Mouse (Mus musculus): Measurements from ENCODE around the gene Fam89b.
"Not testable (repeated sequence)": the region's sequence is repeated elsewhere in the genome, so short reads cannot be mapped to it uniquely, and the experiment has no call there.

Fam89b gene

DNA sequence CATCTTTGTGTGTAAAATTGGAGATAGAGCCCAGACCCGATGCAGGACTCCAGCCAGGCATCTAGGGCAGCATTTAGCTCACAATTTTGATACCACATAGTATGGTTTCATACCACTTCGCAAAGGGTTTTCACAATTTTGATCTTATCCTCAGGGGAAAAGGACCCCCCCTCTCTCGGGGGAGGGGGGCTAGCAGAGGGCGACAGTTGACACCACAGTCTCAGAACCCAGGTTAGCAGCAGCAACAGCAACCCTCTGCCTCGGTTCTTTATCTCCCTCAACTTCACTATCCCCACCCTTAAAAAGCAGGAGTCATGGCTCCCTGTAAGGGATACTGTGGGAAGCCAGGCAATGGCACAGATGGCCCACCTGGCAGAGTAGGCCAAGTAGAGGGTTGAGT lies 16.2 kb downstream of the Fam89b start:
- no peak for DNase-seq (ENCODE audit: extremely low spot score, low spot score)

DNA sequence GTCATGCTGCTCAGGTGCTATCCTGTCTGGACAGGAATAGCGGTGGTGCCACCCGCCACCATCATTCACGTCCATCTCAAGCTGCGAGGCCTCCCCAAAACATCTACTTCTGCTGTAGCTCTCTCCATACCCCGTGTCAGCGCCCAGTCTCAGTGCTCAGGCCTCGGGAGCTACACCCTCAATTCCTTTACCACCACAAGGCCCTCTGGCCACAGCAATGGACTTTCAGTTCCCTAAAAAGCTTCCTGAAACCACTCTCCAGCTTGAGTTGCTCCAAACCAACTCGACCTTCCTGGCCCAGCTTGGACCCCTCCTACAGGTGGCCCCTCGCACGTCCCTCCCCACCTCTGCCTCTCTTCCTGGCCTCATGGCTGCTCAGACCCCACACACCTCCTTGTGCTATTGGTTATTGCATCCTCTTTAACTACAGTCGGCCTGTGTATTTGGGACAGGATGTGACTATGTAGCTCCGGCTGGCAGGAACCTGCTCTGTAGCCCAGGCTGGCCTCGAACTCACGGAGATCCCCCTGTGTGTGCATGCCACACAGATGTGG lies 17.5 kb downstream of the Fam89b start:
- DNase-seq (ENCODE audit: extremely low spot score, low spot score) = no peak

DNA sequence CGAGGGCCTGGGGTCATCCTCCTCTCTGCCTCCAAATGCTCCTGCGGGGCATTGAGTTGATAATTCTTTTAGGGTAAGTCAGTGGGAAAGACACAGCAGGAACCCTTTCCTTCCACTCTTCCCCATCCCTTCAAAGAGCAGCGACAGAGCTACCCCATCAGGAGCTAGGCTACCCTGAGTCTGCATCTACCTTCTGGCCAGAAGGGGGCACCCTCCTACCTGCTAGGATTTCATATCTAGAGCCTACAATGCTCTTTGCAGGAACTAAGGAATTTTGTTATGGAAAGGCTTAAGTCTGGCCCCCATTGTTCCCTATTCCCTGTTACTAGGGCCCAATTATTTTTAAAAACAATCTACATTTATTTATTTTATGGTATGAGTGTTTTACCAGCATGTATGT lies 18.2 kb downstream of the Fam89b start:
- peak; percentile 53 for DNase-seq (ENCODE audit: extremely low spot score, low spot score)

DNA sequence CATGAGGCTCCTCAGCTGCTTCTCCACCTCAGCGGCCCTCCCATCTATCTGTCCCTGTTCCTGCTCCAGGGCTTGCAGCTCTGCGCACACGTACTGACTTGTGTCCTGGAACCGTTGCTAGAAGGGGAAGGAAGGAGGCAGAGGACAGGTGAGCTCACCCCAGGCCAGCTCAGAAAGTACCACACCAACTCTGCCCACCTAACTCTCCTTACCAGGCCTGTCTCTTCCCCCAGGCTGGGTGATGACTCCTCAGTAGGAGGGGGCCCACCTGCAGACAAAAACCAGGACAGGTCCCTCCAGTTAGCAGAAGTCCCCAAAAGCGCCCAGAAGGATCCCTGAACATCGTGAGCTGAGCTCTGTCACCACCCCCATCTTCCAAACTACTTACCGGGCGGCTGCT lies 18.9 kb downstream of the Fam89b start:
- no peak for DNase-seq (ENCODE audit: extremely low spot score, low spot score)

DNA sequence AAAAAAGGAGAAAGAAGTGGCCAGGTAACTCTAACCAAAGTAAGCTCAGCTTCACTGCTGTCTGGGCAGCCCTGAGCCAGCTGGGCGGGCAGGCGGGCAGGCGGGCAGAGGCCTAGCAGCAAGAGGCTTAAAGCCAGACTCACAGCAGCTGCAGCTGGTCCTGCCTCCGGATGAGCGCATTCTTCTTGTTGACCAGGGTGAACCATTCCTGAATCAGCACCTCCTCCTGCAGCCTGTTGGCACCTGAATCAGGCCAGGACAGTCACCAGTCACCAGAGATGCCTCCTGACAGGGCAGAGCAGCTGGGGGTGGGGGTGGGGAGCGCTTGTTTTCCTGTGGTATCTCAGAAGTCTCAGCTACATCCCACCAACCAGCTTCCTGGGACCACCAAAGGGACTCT lies 19.4 kb downstream of the Fam89b start:
- DNase-seq (ENCODE audit: extremely low spot score, low spot score) = no peak

DNA sequence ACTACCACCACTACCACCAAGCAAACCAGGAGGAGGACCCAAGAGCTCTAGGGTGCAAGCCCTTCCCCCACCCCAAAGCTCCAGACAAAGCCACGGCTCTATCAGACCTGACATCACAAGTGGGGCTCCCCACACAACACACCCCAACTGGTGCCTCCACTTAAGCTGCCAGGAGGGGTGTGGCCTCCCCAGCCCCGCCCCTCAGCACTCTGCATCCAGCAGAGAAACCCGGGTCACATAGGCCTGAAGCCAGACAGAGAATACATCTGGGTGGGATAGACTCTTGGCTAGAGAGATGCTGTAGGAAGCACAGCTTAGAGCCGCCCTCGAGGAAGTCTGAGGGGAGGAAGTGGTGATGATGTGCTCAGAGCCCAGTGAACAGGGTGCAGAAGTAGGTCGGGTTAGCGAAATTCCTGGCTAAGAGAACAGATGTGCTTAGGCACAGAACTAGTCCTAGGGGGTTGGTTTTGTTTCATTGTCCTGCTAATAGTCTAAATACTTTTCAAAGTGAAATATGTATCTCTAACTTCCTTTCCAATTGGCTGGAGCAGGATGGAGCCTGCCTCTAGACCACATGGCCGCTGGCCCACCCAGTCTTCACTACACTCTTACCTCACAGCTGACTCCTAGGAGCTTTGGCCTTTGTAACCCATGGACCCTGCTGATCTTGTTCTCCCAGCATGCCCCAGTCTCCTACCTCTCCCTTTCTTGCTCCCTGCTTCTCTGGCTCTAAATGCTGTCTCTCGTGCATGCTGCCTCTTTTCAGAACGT lies 24.5 kb downstream of the Fam89b start:
- DNase-seq (ENCODE audit: extremely low spot score, low spot score) = no peak

DNA sequence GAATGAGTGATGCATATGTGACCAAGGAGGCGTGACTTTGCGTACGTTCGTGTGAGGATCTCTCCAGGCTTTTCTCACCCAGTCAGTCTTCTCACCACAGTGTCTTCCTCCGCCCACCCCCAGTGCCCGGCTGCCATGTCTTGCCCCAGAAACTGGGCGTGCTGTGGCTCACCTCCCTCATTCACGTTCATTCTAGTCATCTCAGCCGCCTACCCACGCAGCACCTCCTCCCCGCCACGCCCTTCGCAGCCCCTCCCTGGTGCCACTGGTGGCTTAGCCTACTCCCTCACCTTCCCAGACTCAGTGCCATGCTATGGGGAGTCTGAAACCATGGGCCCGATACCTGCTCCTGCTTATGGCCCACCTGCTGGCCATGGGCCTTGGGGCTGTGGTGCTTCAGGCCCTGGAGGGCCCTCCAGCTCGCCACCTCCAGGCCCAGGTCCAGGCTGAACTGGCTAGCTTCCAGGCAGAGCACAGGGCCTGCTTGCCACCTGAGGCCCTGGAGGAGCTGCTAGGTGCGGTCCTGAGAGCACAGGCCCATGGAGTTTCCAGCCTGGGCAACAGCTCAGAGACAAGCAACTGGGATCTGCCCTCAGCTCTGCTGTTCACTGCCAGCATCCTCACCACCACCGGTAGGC lies 25.2 kb downstream of the Fam89b start, which contains the start of gene Kcnk7:
Kcnk7 (plus strand) TSS at position 205 of the 638 bp plus-strand sequence.
- DNase-seq (ENCODE audit: extremely low spot score, low spot score) = no peak

DNA sequence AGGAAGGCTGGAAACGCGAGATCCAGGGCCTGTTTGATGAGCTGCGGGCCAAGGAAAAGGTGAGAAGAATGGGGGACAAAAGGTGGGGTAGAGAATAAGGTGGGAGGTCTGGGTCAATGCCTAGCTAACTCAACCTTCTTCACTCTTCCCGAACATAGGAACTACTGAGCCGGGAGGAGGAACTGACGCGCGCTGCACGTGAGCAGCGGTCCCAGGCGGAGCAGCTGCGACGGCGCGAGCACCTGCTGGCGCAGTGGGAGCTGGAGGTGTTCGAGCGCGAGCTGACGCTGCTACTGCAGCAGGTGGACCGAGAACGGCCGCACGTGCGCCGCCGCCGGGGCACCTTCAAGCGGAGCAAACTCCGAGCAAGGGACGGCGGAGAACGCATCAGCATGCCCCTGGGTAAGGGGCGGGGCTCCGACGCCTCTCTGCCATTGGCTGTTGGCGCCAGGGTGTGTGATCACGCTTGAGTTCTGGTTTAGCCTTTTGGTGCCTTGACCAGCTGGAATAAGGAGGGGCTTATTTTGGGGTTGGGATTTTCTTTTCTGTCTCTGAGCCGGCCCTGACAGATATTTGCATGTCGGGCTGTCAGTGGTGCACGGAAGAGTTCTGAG lies 33.5 kb downstream of the Fam89b start:
- peak; percentile 55 for DNase-seq (ENCODE audit: extremely low spot score, low spot score)

DNA sequence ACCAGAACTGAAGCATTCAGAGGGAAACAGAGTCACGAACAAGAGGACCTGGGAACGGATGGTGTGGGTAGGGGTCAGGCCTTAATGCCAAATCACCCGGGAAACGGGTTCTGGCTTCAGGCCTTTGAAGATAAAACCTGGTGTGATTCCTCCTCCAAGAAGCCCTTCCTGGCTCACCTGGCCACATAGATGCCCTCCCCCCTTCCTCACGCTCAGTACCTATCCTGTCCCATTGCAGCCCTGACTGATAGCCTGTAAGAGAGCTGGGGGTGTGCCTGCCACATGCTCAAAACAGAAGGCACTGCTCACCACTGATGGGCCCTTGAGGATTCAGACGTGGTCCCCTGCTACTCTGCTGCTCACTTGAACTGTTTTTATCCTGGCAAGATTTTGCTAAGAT lies 35.7 kb downstream of the Fam89b start:
- no peak for DNase-seq (ENCODE audit: extremely low spot score, low spot score)

DNA sequence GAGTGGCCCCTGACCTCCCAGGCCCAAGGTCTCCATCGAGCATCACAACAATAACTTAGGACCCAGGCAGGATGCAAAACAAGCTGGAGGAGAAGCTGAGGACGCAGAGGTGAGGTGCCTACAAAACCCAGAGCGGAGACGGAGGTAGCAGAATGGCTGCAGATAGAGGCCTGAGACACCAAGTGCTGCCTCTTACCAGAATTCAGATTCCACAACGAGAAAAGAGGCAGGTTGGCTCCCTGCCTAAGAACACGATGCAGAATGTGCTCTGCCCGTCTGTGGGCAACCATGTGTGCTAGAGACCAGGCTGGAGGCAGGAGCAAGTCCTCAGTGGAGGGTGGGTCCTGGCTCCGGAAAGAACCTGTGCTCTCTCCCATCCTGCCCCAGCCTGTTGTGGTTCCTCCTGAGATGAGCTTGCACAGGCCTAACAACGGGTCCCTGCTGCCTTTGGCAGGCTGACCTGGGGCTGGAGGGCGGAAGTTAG lies 36.5 kb downstream of the Fam89b start:
- DNase-seq (ENCODE audit: extremely low spot score, low spot score) = no peak

DNA sequence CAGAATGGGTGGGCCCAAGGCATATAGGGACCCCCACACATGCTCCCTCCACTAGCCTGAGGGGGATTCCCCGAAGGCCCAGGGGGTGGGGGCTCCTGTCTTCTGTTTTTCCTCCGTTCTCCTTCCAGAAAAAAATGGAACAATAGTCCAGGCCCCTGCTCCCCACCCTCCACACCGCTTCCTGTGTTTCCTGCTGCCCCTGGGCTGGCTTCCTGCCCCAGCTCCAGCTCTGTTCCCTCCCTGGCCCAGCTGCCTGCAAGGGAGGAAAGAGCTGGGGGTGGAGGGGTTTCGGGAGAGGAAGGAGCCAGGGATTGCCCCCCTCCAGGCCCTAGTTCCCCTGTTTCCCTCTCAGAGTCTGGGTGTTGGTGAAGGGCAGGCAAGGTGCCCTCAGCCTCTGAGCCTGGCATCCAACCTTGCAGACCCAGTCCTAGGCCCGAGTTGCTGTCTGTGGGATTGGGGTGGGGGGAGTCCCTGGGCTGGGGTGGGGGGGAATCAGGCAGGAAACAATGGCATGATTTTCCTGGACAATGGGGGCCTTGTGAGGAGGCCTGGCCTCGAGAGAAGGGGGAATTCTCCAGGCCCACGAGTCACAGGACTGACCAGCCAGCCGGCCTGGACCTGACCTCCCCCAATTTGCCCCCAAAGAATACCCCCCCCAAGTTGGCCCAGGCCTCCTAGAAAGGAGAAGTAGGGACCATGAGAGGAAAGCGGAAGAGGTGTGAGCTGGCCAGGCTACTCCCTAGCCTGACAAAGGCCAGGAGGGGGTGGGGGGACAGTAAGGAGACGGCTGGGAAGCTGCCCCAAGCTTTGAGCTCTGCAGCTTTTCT lies 37.2 kb downstream of the Fam89b start:
- no peak for DNase-seq (ENCODE audit: extremely low spot score, low spot score)

DNA sequence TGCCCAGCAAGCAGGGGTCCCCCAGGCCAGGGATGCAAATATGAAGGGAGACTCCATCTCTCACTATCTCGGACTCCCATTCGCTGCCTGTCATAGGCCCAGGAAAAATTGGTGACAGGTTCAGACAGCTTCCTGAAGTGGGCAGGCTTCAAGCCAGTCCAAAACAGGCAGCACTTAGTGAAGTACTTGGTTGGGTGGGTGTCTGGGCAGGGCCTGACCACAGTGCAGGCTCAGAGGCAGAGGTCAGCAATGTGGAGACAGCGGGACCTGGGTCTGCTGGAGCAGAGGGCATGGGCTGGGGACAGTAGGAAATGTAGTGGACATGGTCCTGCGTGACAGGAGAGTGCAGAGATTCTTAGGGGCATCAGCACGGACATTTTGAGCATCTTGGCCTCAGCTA lies 37.9 kb downstream of the Fam89b start:
- no peak for DNase-seq (ENCODE audit: extremely low spot score, low spot score)

DNA sequence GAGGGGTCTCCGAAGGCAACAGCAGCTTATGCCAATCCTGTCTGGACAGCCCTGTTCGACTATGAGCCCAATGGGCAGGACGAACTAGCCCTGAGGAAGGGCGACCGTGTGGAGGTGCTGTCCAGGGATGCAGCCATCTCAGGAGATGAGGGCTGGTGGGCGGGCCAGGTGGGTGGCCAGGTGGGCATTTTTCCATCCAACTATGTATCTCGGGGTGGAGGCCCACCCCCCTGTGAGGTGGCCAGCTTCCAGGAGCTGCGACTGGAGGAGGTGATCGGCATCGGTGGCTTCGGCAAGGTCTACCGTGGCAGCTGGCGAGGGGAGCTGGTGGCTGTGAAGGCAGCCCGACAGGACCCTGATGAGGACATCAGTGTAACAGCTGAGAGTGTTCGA lies 39.1 kb downstream of the Fam89b start:
- no peak for DNase-seq (ENCODE audit: extremely low spot score, low spot score)

DNA sequence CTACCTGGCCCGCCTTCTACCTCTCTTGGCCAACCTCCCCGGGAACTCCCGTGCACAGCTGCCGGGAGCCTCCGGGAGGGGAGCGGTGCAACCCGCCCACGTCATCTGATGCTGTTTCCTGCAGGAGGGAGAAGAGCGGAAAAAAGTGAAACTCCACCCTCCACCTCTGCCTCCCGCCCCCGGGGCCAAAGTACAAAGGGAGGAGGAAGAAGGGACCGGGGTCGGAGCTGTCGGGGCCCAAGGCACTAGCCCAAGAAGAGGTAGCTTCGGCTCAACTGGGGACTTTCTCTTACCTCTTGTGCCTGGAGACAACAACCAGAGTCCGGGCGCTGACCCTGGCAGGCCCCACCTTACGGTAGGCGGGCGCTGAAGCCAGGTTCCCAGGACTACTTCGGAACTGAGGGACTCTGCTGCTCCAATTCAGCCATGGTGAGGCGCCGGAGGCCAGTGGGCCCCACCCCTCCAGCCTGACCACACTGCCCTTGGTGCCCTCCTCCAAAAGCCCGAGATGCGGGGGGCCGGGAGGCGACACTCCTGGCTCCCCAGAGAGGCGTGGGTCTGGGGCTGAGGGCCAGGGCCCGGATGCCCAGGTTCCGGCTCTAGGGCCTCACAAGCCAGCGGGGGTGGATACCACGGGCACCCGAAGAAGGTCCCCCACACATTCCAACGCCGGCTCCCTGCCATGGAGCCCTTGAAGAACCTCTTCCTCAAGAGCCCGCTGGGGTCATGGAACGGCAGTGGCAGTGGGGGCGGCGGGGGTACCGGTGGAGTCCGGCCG lies 39.7 kb downstream of the Fam89b start:
- peak; percentile 74 for DNase-seq (ENCODE audit: extremely low spot score, low spot score)

DNA sequence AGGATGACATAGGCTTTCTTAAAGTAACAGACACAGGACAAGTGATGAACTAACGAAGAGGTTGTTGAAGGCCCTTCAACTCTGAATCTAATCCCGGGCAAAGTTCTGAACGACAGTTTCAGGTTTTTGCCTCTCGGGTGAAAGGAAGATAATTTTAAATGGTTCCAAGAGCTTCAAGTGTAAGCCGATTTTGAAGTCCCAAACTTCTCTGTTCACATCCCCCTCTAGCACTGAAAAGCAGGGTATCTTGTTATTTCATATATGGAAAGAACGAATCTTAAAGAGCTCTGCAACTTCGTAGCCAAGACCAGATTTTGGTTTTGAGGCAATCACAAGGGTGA lies 40.4 kb downstream of the Fam89b start:
- DNase-seq (ENCODE audit: extremely low spot score, low spot score) = no peak

DNA sequence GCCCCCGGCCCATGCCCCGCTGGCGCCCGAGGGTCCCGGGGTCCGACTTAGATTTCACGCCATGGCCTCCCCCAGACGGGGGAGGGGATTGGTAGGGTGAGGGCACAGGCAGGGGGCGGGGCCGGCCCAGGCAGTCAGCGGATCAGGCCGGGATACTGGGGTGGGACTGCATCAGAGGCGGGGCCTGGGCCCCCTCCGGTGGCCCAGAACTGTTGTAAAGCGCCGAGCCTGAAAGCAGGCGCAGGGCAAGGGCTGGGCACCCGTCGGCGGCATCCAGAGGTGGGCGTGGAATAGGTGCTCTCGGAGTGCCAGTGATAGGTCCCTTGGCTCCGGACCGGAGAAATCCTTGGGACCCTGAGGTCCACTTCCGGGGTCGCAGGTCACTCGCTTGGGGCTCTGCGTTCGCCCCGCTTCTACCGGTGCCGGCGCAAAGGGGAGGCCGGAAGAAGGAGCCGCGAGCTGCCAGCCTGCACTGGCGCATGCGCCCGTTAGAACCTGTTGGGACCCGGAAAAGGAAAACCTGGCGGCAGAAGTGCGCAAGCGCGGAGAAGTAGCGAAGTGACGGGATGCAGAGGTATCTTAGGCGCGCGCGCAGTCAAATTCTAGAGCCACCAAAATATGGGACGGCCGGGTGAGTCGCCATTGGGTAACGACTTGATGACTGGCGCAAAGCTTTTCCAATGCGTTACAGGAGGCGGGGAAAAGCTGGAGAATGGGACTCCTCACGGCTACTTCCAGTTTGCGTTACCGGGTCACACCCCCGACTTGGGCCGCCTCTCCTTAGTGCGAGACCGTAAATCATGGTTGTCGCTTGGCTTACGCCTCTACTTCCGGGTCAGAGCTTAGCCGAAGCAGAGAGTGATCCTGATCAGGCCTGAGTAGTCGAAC lies 41.0 kb downstream of the Fam89b start, which contains the start of the genes Map3k11 and Pcnx3:
Map3k11 (plus strand) TSS at position 543 of the 888 bp plus-strand sequence.
Pcnx3 (minus strand) TSS at position 709 of the 888 bp plus-strand sequence.
- DNase-seq (ENCODE audit: extremely low spot score, low spot score) = peak; percentile 94

DNA sequence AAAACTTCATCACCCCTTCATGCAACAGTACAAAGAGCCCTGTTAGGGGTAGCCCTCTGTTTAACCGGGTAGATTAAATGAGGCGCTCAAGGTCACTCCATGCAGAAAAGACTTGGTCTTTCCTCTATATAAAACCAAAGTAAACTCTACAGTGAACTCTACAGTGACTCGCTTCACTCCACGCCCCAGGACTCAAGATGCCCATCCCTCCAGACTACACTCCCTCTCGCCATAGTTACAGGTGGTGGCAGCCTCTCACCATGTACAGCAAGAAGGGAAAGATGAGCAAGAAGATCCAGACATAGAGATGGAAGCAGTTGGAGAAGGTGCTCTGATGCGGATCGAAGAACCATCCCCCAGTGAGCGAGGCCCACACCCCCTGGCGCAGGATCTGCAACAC lies 41.7 kb downstream of the Fam89b start:
- DNase-seq (ENCODE audit: extremely low spot score, low spot score) = no peak

DNA sequence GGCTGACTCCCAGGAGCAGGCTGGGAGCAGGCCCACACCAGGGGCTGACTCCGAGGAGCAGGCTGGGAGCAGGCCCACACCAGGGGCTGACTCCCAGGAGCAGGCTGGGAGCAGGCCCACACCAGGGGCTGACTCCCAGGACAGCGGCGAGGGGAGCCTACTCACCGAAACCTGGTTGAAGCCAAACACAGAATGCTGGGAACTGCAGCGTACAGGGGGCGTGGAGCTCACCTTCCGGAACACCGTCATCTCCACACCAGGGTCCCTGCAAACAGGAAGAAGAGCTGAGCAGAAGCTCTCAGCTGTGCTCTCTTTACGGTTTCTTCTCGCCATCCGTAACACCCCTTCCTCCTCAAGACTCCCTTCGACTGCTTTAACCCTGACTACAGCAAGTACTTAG lies 42.5 kb downstream of the Fam89b start:
- not testable (repeated sequence) for DNase-seq (ENCODE audit: extremely low spot score, low spot score)

DNA sequence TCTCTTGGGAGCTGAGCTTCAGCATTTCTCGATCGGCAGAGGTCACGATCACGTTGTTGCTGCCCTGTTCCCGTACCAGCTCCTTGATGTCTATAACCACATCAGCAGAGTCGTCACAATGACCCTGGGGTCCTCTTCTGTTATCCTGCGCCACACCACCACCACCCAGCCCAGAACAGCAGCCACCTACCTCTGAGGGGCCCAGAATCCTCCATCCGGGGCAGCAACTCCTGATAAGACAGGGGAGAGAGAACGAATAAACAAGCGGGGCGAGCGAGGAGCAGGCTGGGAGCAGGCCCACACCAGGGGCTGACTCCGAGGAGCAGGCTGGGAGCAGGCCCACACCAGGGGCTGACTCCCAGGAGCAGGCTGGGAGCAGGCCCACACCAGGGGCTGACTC lies 43.0 kb downstream of the Fam89b start:
- no peak for DNase-seq (ENCODE audit: extremely low spot score, low spot score)
